Mouse (Mus musculus): ENCODE data around the gene Fndc9. TPM values are rescaled to one million over a fixed set of nuclear protein-coding genes. Genes with fewer than 3 reads are reported as not detected.

Fndc9 gene
- polyA plus RNA-seq, 1 experiment from 2014 or later: 0.09 TPM

DNA sequence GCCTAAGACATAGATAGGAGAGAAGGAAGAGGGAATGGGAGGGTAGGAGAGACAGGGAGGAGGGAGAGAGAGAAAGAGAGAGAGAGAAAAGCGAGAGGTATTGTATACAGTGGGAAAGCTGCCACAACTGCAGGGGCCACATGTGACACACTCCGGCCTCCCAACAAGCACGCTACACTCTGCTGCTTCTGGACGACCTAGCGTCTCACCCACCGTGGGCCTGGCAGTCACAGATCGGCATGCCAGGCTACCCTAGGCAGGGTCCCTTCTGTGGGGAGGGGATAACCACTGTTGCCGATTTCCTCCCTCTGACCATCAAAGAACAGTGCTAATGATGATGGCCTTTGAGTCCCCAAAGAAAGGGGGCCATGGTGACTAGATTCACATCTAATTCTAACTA lies 23.4 kb downstream of the Fndc9 start:
- Histone ChIP-seq H3K36me3 (peaks cover 7% of the 10 kb centered on the region; the same call in 1 of the 2 replicates), H3K9me3 (replicated peaks) (no peaks in the 10 kb centered on the region), H3K27ac (ENCODE audit: poor library complexity, severe bottlenecking) (no peak overlapping the region), H3K4me1 (replicated peaks) (no peaks in the 10 kb centered on the region), H3K4me3 (no peak overlapping the region), H3K9ac (no peak overlapping the region), H3K4me2 (no peak overlapping the region), H3K27me3 (replicated peaks) (no peaks in the 10 kb centered on the region)
- ATAC-seq (ENCODE audit: insufficient number of reproducible peaks, low FRiP score): no peak
- WGBS: 88% methylated on average over 8 of the region's 8 CpGs

DNA sequence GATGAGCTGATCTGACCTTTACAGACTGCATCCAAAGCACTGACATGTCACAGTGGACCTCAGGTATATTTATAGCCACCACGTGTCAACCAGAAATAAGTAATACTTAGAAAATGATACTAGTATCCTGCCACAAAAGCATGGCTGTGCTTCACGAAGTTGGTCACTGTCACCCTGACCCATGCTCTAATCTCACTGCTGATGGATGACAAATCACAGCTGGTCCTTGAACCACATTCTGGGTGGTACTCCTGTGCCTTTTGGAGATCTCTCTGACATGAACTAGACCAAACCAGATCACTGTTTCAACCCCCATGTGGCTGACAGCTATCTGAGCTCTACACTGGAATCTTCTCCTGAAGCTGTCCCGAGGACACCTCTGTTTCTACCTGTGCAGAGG lies 27.5 kb downstream of the Fndc9 start:
- H3K27me3 ChIP-seq (replicated peaks): no peaks in the 10 kb centered on the region
- H3K9me3 ChIP-seq (replicated peaks): no peaks in the 10 kb centered on the region
- ATAC-seq (ENCODE audit: insufficient number of reproducible peaks, low FRiP score): no peak
- WGBS: 62% methylated on average over 3 of the region's 3 CpGs
- no peaks in the 10 kb centered on the region for H3K4me1 ChIP-seq (replicated peaks)
- H3K27ac ChIP-seq (ENCODE audit: poor library complexity, severe bottlenecking): no peak overlapping the region
- H3K9ac ChIP-seq: no peak overlapping the region
- no peak overlapping the region for H3K4me2 ChIP-seq
- H3K4me3 ChIP-seq: no peak overlapping the region
- H3K36me3 ChIP-seq: no peaks in the 10 kb centered on the region

DNA sequence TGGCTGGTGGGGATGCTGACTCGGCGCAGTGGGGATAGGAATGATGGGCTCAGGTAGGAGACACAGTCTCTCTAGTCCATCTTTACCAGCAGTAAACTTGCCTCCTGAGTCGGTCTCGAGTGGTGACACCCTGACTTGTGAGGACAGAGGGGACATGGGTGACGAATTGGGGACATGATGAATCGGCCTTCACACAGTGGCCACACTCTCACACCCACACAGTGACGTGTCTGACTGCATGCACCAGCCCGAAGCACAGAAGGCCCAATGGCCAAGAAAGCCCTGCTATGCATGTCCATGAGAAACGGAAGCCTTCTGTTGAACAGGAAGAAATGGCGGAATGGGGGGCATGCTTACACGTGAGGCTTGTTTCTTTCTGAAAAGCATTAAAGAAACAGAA lies 28.0 kb downstream of the Fndc9 start:
- no peaks in the 10 kb centered on the region for H3K4me1 ChIP-seq (replicated peaks)
- no peak overlapping the region for H3K9ac ChIP-seq
- H3K27ac ChIP-seq (ENCODE audit: poor library complexity, severe bottlenecking): no peak overlapping the region
- no peaks in the 10 kb centered on the region for H3K27me3 ChIP-seq (replicated peaks)
- peaks cover 3% of the 10 kb centered on the region; the same call in 1 of the 2 replicates for H3K36me3 ChIP-seq
- 86% methylated on average over 11 of the region's 11 CpGs for WGBS
- ATAC-seq (ENCODE audit: insufficient number of reproducible peaks, low FRiP score): no peak
- no peak overlapping the region for H3K4me2 ChIP-seq
- H3K9me3 ChIP-seq (replicated peaks): no peaks in the 10 kb centered on the region
- H3K4me3 ChIP-seq: no peak overlapping the region

DNA sequence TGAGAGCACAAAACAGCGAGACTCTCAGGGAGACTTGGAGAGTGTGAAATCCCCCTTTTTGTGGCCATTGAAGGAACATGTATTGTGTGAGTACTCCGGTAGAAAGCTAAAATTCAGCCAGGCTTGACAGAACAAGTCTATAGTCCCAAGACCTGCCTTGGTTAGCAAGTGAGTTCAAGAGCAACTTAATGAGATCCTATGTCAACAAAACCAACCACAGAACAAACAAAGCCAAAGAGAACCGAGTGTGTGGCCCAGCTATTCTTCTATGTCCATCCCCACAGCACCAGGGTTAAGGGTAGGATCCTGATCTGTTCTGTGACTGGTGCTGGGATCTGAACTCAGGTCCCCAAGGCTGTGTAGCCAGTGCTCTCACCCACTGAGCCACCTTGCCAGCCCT lies 29.3 kb downstream of the Fndc9 start:
- H3K36me3 ChIP-seq: peaks cover 3% of the 10 kb centered on the region; the same call in 1 of the 2 replicates
- H3K27ac ChIP-seq (ENCODE audit: poor library complexity, severe bottlenecking): no peak overlapping the region
- H3K27me3 ChIP-seq (replicated peaks): no peaks in the 10 kb centered on the region
- H3K9ac ChIP-seq: no peak overlapping the region
- H3K4me2 ChIP-seq: no peak overlapping the region
- no peak for ATAC-seq (ENCODE audit: insufficient number of reproducible peaks, low FRiP score)
- no peaks in the 10 kb centered on the region for H3K9me3 ChIP-seq (replicated peaks)
- 74% methylated on average over 3 of the region's 3 CpGs for WGBS
- H3K4me3 ChIP-seq: no peak overlapping the region
- no peaks in the 10 kb centered on the region for H3K4me1 ChIP-seq (replicated peaks)

DNA sequence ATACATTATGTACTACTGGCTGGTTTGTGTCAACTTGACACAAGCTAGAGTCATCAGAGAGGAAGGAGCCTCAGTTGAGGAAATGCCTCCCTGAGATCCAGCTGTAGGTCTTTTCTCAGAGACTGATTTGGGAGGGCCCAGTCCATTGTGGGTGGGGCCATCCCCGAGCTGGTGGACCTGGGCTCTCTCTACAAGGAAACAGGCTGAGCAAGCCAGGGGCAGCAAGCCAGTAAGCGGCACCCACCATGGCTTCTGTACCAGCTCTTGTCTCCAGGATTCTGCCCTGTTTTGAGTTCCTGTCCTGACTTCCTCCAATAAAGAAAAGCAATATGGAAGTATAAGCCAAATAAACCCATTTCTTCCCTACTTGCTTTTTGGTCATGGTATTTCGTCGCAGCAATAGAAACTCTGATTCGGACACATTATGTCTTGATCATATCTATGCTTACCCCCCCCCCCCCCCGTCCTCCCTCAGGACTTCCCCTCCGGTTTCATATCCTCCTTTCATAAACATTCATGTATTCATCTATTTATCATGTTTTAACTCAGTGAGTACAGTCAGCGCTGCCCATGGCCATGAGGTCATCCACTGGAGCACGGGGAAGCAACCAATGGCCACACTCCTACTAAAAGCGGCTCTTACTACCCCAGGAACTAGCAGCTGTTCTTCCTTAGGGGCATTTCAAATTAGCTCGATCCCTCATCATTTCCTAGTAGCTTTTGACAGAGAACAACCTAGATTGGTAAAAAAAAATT lies 29.9 kb downstream of the Fndc9 start:
- Histone ChIP-seq H3K27me3 (replicated peaks) (no peaks in the 10 kb centered on the region), H3K27ac (ENCODE audit: poor library complexity, severe bottlenecking) (no peak overlapping the region), H3K4me2 (no peak overlapping the region), H3K9ac (no peak overlapping the region), H3K36me3 (peaks cover 3% of the 10 kb centered on the region; the same call in 1 of the 2 replicates), H3K4me3 (no peak overlapping the region), H3K4me1 (replicated peaks) (no peaks in the 10 kb centered on the region), H3K9me3 (replicated peaks) (no peaks in the 10 kb centered on the region)
- WGBS: 82% methylated on average over 11 of the region's 11 CpGs
- no peak for ATAC-seq (ENCODE audit: insufficient number of reproducible peaks, low FRiP score)

DNA sequence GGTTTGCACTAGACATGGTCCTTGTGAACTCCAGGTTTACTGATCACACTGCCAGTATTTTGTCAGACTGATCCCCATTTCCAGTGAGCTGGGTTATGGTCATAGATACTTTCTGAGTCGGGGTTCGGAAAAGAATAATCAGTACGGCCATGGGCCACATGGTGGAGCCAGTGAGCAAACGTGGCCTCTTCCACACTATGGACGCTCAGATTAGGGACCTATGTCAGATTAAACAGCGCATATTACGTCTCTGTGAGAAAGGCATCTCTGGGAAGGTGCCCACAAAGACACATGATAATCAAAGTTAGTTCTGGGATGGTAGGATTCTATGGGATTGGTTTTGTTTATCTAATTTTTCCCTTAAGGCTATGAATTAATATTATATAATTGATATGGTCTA lies 33.7 kb downstream of the Fndc9 start:
- 20% methylated on average over 7 of the region's 7 CpGs for WGBS
- Histone ChIP-seq H3K27ac (ENCODE audit: poor library complexity, severe bottlenecking) (no peak overlapping the region), H3K4me1 (replicated peaks) (no peaks in the 10 kb centered on the region), H3K27me3 (replicated peaks) (no peaks in the 10 kb centered on the region), H3K4me2 (no peak overlapping the region), H3K4me3 (no peak overlapping the region), H3K9ac (no peak overlapping the region), H3K36me3 (peaks cover 3% of the 10 kb centered on the region; the same call in 1 of the 2 replicates), H3K9me3 (replicated peaks) (no peaks in the 10 kb centered on the region)
- no peak for ATAC-seq (ENCODE audit: insufficient number of reproducible peaks, low FRiP score)

DNA sequence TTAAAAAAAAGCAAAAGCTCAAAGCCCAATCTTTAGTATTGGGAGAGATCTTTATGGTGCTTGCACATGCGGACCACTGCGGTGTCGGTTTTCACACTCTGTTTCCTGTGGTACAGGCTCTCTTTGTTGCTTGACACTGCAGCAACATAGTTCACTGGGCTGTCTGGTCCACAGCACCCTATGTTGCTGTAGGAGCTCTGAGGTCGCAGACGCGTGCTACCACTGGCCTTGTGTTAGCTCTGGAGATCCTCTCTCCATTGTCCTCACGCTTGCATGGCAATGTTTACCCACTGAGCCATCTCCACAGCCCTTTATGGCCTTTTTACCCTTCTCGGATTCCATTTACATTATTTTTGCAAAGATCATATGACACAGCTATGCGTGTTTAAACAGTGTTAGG lies 34.1 kb downstream of the Fndc9 start:
- H3K36me3 ChIP-seq: peaks cover 3% of the 10 kb centered on the region; the same call in 1 of the 2 replicates
- ATAC-seq (ENCODE audit: insufficient number of reproducible peaks, low FRiP score): no peak
- no peaks in the 10 kb centered on the region for H3K9me3 ChIP-seq (replicated peaks)
- no peak overlapping the region for H3K4me2 ChIP-seq
- H3K9ac ChIP-seq: no peak overlapping the region
- H3K27ac ChIP-seq (ENCODE audit: poor library complexity, severe bottlenecking): no peak overlapping the region
- H3K4me3 ChIP-seq: no peak overlapping the region
- WGBS: 73% methylated on average over 9 of the region's 9 CpGs
- H3K27me3 ChIP-seq (replicated peaks): no peaks in the 10 kb centered on the region
- H3K4me1 ChIP-seq (replicated peaks): no peaks in the 10 kb centered on the region

DNA sequence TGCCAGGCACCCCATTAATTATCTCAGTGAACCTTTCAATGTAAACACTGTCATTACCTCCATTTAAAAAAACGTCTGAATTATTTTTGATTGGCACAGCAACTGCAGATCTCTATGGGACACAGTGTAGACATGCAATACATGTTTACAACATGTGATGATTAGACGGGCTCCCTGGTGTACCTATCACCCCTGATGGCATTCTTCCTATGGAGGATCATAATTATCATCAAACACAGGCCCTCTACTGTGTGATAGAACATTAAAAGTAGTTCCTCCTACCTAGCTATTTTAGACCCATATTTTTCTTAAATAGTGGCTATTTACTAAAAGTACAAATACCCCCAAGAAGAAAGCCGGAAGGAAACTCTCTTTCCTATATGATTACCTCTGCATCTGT lies 34.6 kb downstream of the Fndc9 start:
- 60% methylated on average over 3 of the region's 3 CpGs for WGBS
- no peak overlapping the region for H3K4me2 ChIP-seq
- no peak overlapping the region for H3K27ac ChIP-seq (ENCODE audit: poor library complexity, severe bottlenecking)
- H3K9ac ChIP-seq: no peak overlapping the region
- peaks cover 3% of the 10 kb centered on the region; the same call in 1 of the 2 replicates for H3K36me3 ChIP-seq
- H3K27me3 ChIP-seq (replicated peaks): no peaks in the 10 kb centered on the region
- no peaks in the 10 kb centered on the region for H3K9me3 ChIP-seq (replicated peaks)
- no peaks in the 10 kb centered on the region for H3K4me1 ChIP-seq (replicated peaks)
- no peak overlapping the region for H3K4me3 ChIP-seq
- ATAC-seq (ENCODE audit: insufficient number of reproducible peaks, low FRiP score): no peak

DNA sequence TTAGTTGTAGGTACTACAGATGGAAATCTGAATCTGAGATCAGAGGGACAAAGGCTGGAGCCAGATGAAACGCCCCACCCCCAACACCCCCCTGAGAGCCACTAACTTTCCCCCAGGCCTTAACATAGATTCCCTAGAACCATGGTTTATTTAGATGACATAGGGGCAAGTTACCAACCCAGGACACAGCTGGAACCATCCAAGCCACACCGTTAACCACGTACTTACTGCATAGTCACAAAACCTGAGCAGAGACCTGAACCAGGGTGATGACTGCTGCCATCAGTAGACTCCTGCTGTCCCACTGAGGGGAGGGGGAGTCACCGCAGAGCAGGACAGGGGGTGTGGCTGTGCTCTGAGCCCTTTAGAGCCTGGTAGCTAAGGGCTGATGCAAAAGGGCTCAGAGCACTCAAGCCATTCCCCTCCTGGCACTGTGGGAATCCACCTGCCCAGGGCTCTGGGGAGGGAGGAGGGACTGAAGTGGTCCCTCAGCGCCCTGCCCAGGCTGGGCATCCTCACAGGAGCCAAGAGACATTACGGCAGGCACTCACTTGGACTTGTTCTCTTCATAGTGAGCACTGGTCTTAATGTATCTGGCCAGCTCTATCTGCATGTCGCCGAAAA lies 36.8 kb downstream of the Fndc9 start:
- ATAC-seq (ENCODE audit: insufficient number of reproducible peaks, low FRiP score): no peak
- no peaks in the 10 kb centered on the region for H3K27me3 ChIP-seq (replicated peaks)
- no peak overlapping the region for H3K4me2 ChIP-seq
- no peak overlapping the region for H3K9ac ChIP-seq
- H3K9me3 ChIP-seq (replicated peaks): no peaks in the 10 kb centered on the region
- no peaks in the 10 kb centered on the region for H3K4me1 ChIP-seq (replicated peaks)
- peaks cover 3% of the 10 kb centered on the region; the same call in 1 of the 2 replicates for H3K36me3 ChIP-seq
- H3K27ac ChIP-seq (ENCODE audit: poor library complexity, severe bottlenecking): no peak overlapping the region
- H3K4me3 ChIP-seq: no peak overlapping the region
- WGBS: 68% methylated on average over 8 of the region's 8 CpGs

DNA sequence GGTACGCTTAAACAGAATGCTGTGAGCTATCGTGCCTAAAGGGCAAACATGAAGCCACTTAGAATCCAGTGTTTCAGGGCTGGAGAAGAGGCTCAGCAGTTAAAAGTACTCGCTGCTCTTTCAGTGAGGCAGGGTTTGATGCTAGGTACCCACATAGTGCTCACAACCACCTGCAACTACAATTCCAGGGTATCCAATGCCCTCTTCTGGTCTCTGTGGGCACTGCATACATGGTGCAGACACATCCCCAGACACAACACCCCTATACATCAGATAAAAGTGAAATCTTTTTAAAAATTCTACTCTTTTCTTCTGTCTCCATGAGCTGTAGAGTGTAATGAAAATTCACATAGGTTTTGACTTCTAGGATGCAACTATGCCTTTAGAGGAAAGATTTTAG lies 38.6 kb downstream of the Fndc9 start:
- WGBS: 85% methylated on average over 3 of the region's 3 CpGs
- Histone ChIP-seq H3K9me3 (replicated peaks) (no peaks in the 10 kb centered on the region), H3K4me2 (no peak overlapping the region), H3K4me1 (replicated peaks) (no peaks in the 10 kb centered on the region), H3K9ac (no peak overlapping the region), H3K36me3 (no peaks in the 10 kb centered on the region), H3K4me3 (no peak overlapping the region), H3K27me3 (replicated peaks) (no peaks in the 10 kb centered on the region), H3K27ac (ENCODE audit: poor library complexity, severe bottlenecking) (no peak overlapping the region)
- no peak for ATAC-seq (ENCODE audit: insufficient number of reproducible peaks, low FRiP score)

DNA sequence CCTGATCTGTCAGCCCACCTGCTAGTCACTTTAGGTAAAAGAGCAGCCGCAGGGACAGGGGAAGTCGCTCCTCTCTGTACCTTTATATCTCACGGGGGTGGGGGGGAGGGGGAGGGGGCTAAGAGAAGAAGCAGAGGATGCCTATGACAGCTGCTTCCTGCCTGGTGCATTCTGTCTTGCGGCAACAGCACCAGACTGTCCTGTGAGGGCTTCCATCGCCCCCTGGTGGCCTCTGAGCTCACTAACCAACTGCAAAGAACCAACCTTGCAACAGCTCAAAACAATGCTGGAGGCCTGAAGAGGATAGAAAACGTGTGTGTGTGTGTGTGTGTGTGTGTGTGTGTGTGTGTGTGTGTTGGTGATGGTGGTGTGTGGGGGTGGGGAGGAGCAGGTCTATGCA lies 40.0 kb downstream of the Fndc9 start:
- no peak overlapping the region for H3K9ac ChIP-seq
- WGBS: 3% methylated on average over 6 of the region's 6 CpGs
- no peaks in the 10 kb centered on the region for H3K9me3 ChIP-seq (replicated peaks)
- peak overlapping the region; percentile 23; the same call in 1 of the 2 replicates for H3K4me2 ChIP-seq
- H3K36me3 ChIP-seq: no peaks in the 10 kb centered on the region
- peak; percentile 73 for ATAC-seq (ENCODE audit: insufficient number of reproducible peaks, low FRiP score)
- H3K4me3 ChIP-seq: no peak overlapping the region
- H3K4me1 ChIP-seq (replicated peaks): no peaks in the 10 kb centered on the region
- H3K27me3 ChIP-seq (replicated peaks): no peaks in the 10 kb centered on the region
- no peak overlapping the region for H3K27ac ChIP-seq (ENCODE audit: poor library complexity, severe bottlenecking)
